ENCODE assay signal across 10 mouse cellular contexts in genomic region chr3:20076145-20077053, GRCm38 (mm10). TPM values are rescaled to one million over a fixed set of nuclear protein-coding genes. Genes with fewer than 3 reads are reported as not detected.
DNase-seq lines count a peak whose midpoint lies in the region; ATAC-seq and TF ChIP-seq lines count a peak whose summit lies in the region.
"Had no signal": no experiment of that assay in that cellular context is flagged by ENCODE, and none has a peak within 500 bp of the region (broad histone marks: within the 10 kb centered on the region; RNA-seq: fewer than 3 reads in every experiment).

No protein-coding gene starts in this region.

- peak overlapping the region; percentile 31 for H3K4me2 ChIP-seq in heart, embryonic 12.5 days
- H3K4me2 ChIP-seq: limb, embryonic 12.5 days; neural tube, embryonic 12.5 days had no signal

- no peaks in the 10 kb centered on the region for H3K27me3 ChIP-seq in heart, embryonic 12.5 days (replicated peaks)
- H3K27me3 ChIP-seq: limb, embryonic 12.5 days; neural tube, embryonic 12.5 days had no signal

- no peak for TF ChIP-seq POLR2A in embryonic fibroblast, embryonic 13.5 days (IDR thresholded peaks at IDR 0.05; ENCODE audit: low read depth, low read length)

- no peaks in the 10 kb centered on the region for H3K9me3 ChIP-seq in heart, embryonic 12.5 days (replicated peaks)
- H3K9me3 ChIP-seq: limb, embryonic 12.5 days; neural tube, embryonic 12.5 days had no signal

- H3K9ac ChIP-seq in heart, embryonic 12.5 days = no peak overlapping the region
- H3K9ac ChIP-seq: limb, embryonic 12.5 days; neural tube, embryonic 12.5 days had no signal

- peak overlapping the region; percentile 78 for H3K27ac ChIP-seq in heart, embryonic 12.5 days (ENCODE audit: poor library complexity, severe bottlenecking)
- H3K27ac ChIP-seq in embryonic fibroblast, embryonic 13.5 days (ENCODE audit: insufficient read depth, low read length) = 0 out of 2 replicates have a peak overlapping the region, but pooled peaks have one; percentile 43
- H3K27ac ChIP-seq: limb, embryonic 12.5 days; neural tube, embryonic 12.5 days had no signal

- ATAC-seq in heart, embryonic 12.5 days (ENCODE audit: insufficient number of reproducible peaks, low FRiP score) = 0 out of 2 replicates have a peak, but pooled peaks have one; percentile 4
- no peak for ATAC-seq in inflammation-experienced regulatory T-cells, adult 6 months
- no peak for ATAC-seq in cerebellum, adult (ENCODE audit: insufficient number of reproducible peaks, low FRiP score, low TSS enrichment)

- 56% methylated on average over 11 of the region's 11 CpGs for WGBS in heart, embryonic 12.5 days

- peaks cover 10% of the 10 kb centered on the region for H3K4me1 ChIP-seq in heart, embryonic 12.5 days (replicated peaks)
- H3K4me1 ChIP-seq in embryonic fibroblast, embryonic 13.5 days (ENCODE audit: control insufficient read depth, insufficient read depth, low read length) = no peaks in the 10 kb centered on the region
- H3K4me1 ChIP-seq: limb, embryonic 12.5 days; neural tube, embryonic 12.5 days had no signal

- no peak overlapping the region for H3K4me3 ChIP-seq in heart, embryonic 12.5 days
- no peak overlapping the region for H3K4me3 ChIP-seq in embryonic fibroblast, embryonic 13.5 days (ENCODE audit: insufficient read depth, low read length)
- H3K4me3 ChIP-seq: limb, embryonic 12.5 days; neural tube, embryonic 12.5 days had no signal

- TF ChIP-seq CTCF in embryonic fibroblast, embryonic 13.5 days (IDR thresholded peaks at IDR 0.05; ENCODE audit: borderline replicate concordance, insufficient read depth, low read length) = no peak

- no peak for DNase-seq in heart, postnatal 25 days (ENCODE audit: low spot score)
- peak; percentile 6 for DNase-seq in retina, postnatal 1 day
- DNase-seq in retina, embryonic 14.5 days (ENCODE audit: low spot score) = no peak
- no peak for DNase-seq in frontal cortex, postnatal 36 days (ENCODE audit: low spot score in 2 of 2)

- H3K36me3 ChIP-seq in heart, embryonic 12.5 days = peaks cover 41% of the 10 kb centered on the region

- intact Hi-C loops in heart, postnatal 25 days (cut with DNase I) = no loop called here

RNA-seq across cellular contexts. Expression of gene Hltf, which starts 18.8 kb away (rescaled TPM):
- 19.1 and 21.3 TPM in 2 replicates for polyA plus RNA-seq in heart, embryonic 12.5 days (2016; fragmentation: Nextera tagmentation; extraction: Ambion mirVana)
- total RNA-seq in heart, postnatal 25 days (2021) = 10 to 100 TPM; 10.9 to 14.0 TPM
- 22.2 and 22.8 TPM in 2 replicates for polyA plus RNA-seq in embryonic fibroblast, embryonic 13.5 days (2011; ENCODE audit: insufficient read length, low read depth, missing spikeins)
- 10 to 100 TPM; 62.5 to 86.2 (median 76.9) TPM for polyA plus RNA-seq in inflammation-experienced regulatory T-cells, adult 6 months (2017; shearing (Covaris generic))

RNA-seq across cellular contexts. Expression of gene Hps3, which starts 41.3 kb away (rescaled TPM):
- polyA plus RNA-seq in heart, embryonic 12.5 days (2016; fragmentation: Nextera tagmentation; extraction: Ambion mirVana) = 11.4 and 12.6 TPM in 2 replicates
- total RNA-seq in heart, postnatal 25 days (2021) = 1 to 10 TPM; 7.3 to 8.2 TPM
- 15.1 and 16.5 TPM in 2 replicates for polyA plus RNA-seq in embryonic fibroblast, embryonic 13.5 days (2011; ENCODE audit: insufficient read length, low read depth, missing spikeins)
- 10 to 100 TPM; 20.5 to 37.9 (median 25.7) TPM for polyA plus RNA-seq in inflammation-experienced regulatory T-cells, adult 6 months (2017; shearing (Covaris generic))
